Mouse (Mus musculus): ENCODE measurements at regions not wholly inside any gene's neighbourhood (a gene's known extent, or its start where the extent isn't known, plus 50 kb on each side); places are given as distances from the start of the nearest gene placed in this dataset.
"Not testable (repeated sequence)": the region's sequence is repeated elsewhere in the genome, so short reads cannot be mapped to it uniquely, and the experiment has no call there.

DNA sequence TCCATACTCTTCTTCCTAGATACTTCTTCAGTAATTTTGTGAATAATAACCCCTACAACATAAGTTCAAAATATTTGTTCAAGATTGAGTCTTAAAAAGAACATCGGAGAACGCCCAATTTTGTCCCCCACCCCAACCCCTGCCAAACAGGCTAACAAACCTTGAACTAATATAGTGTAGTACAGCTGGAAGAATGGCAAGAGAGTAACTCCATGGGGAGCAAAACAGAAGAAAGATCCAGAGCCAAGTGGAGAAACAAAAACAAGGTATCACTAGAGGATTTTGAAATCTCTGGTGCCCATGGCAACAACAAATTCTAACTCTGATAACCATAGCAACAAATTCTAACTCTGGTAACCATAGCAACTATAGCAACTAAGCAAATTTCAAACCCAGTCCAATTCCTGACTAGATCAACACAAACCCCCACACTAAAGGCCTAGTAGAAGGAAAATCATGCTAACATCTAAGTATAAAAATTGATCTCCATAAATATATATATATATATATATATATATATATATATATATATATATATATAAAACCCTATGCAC is 74.2 kb upstream of the Magee2 start:
- no peak for DNase-seq

GRCm38 (mm10) chrX:104951587-104951986 is 94.5 kb upstream of the Magee2 start:
- peak; percentile 5 for DNase-seq

DNA sequence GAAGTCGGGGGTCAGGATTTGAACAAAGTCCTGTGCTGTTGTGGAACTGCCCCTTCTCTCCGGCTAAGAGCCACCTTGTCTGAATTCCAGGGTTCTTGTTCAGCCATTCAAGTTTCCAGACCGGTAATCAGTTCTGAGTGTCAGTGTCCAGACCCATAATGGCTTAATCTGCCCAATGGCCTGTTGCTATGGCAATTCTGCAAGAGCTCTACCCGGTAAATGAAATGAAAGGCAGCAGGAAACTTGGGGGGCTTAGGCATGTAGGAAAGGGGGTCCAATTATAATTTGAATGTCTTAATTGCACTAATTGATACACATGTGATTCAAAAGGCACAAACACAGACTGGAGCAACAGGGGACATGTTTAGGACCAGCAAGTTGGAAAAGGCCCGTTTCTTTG is 95.7 kb upstream of the Magee2 start:
- not testable (repeated sequence) for DNase-seq

- not testable (repeated sequence) for DNase-seq
Measured at GRCm38 (mm10) chrX:104953391-104953790, 96.3 kb upstream of the Magee2 start.

DNA sequence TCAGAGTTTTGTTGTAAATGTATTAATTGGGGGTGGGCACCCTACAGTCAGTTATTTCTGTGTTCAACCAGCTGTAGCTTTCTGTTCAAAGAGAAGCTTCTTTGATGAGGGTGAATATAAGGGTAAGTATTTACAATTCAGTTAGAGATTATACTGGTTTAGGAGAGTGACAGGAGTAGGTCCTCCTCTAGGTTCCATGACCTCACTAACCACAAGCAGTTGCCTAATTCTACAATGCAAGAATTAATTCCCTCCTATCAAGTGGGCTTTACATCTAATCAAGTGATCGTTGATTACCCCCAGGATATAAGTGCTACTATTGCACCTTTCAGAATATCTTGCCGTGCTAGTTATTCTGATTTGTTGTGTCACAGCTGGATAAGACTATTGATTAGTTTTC is 101.1 kb upstream of the Pbdc1 start:
- DNase-seq, result no peak

DNA sequence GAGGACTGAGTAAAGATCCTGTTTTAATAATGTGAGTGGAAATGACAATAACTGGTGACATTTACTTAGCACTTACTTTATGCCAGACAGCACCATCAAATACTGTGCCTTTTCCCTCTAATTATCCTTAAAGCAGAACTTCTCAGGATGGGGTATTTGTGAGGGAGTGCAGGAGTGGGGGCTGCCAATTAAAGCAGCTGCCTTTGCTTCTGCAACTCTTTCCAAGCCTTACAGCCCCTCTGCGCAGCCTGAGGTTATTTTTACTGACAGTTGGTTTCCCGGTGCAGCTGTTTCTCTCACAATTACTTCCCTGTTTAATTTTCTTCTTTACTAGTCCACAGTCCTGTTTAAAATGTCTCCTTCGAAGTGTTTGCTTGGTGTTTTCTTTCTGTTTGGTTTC is 76.3 kb upstream of the Pbdc1 start:
- peak; percentile 2 for DNase-seq

GRCm38 (mm10) chrX:105006445-105006844 is 73.1 kb upstream of the Pbdc1 start:
- peak; percentile 43 for DNase-seq
